Mouse (Mus musculus): ENCODE measurements around the gene St6galnac3.

The St6galnac3 gene

DNA sequence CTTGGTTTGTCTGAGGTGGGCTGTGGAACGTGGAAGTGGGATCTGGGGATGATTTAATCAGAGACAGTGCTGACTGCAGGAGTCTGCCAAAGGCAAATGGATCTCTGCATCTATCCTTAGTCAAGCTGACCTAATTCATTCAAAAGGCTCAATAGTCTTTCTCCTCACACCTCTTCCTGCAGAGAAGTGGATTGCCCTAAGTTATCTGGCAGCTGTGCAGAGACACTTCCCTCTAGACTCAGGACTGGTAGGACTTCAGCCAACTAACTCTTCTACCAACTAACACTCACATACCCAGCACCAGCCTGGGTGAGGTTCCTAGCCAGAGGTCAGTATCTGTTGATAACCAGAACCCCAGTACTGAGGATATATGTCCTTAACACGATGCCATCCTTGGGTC lies 516.8 kb downstream of the St6galnac3 start:
- DNase-seq (ENCODE audit: low spot score): no peak

DNA sequence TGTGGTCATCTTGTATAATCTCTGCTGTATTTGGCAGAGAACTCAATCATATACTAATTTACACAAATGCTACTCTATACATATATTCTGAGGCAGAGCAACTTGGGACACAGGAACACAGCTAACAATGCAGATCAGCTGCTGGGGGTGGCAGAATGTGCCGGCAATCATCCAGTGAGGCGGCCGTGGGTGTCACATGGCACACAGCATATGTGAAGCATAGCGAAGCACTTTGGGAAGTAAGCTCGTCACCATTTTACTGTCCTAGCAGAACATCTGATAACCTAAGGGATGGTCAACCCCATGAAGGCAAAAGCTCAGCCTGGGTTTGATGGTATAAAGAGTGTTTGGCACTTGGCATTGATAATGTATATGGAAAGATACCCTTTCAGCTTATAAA lies 520.9 kb downstream of the St6galnac3 start:
- DNase-seq (ENCODE audit: low spot score): no peak

DNA sequence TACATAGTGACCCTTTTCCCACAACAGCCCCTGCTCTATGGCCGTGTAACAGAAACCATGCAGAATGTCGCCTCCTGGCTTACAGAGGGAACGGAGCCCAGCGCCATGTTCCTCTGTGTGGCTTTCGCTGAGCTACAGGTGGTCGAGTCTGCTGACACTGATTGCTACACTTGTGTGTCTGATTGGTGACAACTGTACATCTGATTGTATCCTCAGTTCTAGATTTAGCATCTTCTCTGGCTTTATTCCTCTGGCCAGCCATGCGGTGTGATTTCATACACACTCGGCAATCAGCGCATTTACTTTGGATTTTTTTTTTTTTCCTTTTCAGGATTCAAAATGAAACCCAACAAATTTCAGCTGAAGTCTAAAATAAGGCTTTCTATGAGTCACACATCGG lies 523.1 kb downstream of the St6galnac3 start:
- DNase-seq (ENCODE audit: low spot score): no peak

DNA sequence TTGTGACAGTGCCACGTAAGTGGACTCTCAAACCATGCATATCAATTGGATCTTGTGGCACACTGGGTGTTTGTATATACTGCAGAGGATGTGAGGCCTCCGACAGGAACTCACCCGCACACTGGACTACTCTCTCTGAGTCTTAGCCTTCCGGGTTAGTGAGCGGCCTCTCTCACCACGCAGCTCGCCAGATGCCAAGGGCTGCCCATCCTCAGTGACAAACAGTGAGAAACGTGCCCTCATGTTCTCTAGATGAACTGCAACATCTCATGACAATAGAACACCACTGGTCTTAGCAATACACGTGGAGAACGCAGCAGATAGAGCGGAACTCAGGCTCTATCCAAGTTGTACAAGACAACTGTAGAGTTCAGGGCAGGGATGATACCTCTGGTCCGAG lies 524.2 kb downstream of the St6galnac3 start:
- DNase-seq (ENCODE audit: low spot score): no peak

DNA sequence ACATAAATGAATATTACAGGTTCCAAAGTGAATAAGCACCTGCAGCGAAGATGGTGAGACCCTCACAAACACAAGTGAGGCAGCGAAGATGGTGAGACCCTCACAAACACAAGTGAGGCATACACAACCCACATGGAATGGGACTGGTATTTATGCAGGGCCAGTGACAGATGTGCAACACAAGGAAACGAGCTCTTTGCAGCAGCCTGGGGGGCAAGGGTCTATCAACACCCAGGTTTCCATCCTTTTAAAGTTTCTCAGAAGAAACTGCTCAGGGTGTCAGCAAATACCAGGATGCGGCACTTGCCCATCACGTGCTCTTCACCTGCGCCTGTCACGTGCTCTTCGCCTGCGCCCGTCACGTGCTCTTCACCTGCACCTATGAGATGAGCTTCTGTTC lies 524.9 kb downstream of the St6galnac3 start:
- no peak for DNase-seq (ENCODE audit: low spot score)

DNA sequence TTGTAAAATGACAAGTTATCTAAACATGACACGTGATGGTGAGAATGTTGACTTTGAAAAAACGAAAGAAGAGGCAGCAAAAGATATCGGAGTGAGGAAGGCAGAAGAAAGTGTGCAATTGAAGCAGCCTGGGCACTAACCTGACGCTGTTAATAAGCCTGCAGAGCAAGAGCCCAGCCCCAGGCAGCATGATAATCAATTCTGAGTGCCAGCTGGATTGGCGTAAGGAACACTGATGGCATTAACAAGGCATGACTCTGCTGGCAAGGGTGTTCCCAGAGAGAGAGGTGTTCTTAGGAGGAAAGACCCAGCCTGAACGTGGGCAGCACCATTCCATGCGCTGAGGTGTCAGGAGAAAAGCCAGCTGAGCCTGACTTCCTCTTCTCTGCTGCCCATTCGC lies 525.7 kb downstream of the St6galnac3 start:
- DNase-seq (ENCODE audit: low spot score): no peak

DNA sequence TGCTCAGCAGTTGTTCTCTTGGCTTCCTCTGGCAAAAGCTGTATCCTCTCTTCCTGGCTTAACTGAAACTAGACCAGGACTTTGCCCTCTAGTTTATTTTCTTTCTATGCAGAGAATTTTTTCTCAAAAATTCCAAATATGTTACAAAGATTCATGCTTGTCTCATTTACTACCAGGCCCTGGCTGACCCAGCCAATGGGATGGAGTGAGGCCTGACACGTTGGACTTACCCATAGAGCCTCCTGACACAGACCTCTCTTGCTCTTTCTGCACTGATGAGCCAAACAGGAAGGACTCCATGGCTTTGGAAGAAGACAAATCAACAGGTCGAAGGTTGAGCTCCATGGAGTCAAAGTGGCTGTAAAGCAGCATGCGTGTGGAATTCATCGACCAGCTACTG lies 526.5 kb downstream of the St6galnac3 start:
- DNase-seq (ENCODE audit: low spot score): no peak

DNA sequence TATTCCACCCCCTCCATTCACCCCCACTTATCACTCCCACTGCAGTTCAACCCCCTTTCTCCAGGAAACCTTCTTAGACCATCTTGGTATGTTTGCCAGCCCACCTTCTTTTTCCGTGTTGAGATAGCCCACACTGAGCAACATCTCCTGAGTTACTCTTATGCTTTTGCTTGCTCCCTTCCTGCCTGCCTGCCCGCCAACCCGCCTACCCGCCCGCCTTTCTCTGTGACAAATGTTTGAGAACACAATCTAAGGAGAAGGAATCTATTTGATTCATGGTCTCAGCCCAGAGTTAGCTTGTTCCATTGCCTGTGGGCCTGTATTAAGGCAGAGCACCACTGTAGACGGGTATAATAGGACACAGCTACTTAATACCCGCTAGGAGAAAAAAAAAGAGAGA lies 531.9 kb downstream of the St6galnac3 start:
- no peak for DNase-seq (ENCODE audit: low spot score)

DNA sequence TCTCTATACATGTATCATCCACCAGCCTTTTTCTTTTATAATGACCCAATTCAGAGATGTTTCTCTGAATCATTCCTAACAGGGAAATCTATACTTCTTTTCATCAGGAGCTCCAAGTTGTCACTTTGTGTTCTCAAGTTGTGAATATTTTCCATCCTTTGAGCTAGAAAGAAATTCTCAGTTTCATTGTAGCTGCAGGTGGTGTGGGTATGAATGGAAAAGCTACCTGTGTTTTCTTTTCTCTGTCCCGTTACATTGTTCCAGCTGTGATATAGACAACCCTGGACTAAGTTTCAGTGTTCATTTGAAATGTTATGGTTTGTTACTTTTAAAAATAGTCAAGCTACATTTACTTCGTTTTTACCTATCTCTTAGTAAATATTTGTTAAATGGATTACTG lies 534.2 kb downstream of the St6galnac3 start:
- DNase-seq (ENCODE audit: low spot score): no peak

DNA sequence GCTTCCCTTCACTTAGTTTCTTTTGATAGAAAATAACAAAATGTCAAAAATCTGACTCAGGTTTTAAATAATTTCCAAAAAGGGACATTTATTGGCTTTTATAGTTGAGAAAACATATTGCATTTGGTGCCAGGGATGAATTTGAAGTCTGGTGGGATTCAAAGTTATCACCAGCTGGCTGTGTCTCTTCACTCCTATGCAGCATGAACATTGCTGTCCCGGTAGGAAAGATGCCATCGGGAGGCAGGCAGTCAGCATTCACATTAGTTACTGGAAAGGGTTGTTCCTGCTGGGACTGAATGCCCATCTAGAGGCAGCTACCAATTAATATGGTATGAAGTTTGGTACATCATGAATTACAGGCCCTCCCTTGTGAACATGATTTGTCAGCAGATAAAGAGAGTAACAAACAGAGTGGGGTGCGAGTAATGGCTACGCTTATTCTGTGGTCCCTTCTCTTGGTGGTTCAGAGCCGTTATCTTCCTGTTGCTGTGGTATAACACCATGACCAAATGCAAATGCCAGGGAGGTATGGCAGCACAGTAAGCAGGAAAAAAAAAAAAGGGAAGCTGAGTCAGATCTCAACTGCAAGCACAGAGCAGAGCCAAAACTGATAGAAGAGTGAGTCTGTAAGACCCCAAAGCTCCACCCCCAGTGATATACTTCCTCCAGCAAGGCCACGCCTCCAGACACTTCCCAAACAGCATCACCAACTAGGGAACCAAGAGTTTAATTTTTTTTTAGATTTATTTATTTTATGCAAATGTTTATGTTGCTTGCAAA lies 535.1 kb downstream of the St6galnac3 start:
- no peak for DNase-seq (ENCODE audit: low spot score)

DNA sequence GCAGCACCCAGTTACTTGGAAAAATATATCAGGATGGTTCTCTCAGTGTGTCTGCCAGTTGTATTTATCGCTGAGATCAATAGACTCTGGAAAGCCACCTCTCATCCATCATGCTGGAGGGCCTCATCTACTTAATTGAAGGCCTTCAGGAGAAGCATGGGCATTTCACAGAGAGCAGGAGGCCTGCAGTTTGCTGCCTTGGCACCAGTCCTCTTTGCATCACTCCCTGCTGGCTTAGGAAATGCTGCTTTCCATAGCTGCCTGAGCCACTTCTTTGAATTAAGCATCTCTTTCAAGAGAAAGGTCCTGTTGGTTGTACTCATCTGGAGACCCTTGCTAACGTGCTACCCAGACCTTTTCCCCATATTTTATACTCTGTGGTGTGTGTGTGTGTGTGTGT lies 536.8 kb downstream of the St6galnac3 start:
- DNase-seq (ENCODE audit: low spot score): no peak

DNA sequence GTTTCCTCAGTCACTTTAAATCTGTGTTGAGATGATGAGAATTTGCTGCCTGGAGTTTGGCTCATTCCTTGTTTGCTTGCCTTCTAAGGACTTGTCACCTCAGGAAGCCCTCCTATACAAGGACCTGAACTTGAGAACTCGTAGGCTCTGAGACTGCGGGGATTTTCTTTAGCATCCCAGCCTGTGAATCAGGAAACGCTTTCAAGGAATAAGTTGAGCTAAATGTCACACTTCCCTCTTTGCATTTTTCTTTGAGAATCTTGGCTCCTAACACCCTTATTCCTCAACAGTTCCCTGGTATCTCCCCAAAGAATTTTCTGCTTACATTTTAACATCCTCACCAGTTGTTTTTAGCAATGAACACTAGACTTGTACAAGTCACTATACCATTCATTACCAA lies 539.9 kb downstream of the St6galnac3 start:
- no peak for DNase-seq (ENCODE audit: low spot score)

DNA sequence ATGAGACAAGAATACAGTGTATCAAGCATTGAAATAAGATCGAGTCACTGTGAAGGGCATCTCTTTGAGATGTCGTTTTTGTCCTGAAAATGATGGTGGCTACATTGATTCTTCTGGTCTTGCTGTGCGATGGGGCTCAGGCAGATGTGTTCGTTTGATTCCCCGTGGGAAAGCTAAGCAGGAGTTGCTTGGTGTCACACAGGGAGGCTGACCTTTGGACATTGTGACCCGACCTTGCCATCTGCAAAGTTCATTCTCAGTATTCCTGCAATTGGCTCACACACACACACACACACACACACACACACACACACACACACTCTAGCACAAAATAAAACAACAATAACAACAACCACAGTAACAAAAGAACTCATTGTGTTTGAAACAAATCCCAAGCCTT lies 543.7 kb downstream of the St6galnac3 start:
- no peak for DNase-seq (ENCODE audit: low spot score)

DNA sequence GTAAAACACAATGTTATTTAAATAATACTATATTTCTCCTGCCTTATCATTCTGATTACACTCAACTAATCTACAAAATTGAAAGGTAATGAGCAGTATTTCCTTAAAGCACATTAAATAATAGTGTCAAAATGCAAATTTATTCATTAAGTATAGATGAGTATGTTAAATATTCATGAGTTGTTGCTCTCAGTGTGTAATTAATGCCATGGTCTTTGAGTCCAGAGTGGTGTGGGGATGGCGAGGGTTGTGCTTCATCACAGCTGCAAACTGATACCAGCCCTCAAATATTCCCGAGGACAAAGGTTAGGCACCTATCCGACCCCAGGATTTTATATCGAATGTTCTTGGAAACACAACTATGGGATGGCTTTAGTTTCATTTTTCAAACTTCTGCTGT lies 548.2 kb downstream of the St6galnac3 start:
- DNase-seq (ENCODE audit: low spot score): no peak

DNA sequence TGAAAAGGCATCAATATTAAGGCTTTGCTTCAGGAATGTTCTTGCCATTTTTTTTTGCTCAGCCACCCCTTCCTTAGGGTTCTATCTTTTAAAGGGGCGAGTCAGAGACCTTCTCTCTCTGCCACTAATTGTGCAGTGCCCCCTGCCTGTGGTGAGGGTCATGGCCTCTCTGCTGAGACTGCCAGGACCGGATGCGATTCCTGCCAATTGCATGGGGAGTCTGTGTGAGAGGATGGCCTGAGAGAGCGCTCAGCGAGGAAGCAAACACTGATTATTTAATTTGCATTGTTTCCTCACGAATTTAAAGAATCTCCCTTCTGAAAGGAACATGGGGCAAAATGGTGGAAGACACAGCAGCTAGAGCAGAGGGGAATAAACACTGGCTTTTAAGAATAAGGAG lies 548.6 kb downstream of the St6galnac3 start:
- no peak for DNase-seq (ENCODE audit: low spot score)

DNA sequence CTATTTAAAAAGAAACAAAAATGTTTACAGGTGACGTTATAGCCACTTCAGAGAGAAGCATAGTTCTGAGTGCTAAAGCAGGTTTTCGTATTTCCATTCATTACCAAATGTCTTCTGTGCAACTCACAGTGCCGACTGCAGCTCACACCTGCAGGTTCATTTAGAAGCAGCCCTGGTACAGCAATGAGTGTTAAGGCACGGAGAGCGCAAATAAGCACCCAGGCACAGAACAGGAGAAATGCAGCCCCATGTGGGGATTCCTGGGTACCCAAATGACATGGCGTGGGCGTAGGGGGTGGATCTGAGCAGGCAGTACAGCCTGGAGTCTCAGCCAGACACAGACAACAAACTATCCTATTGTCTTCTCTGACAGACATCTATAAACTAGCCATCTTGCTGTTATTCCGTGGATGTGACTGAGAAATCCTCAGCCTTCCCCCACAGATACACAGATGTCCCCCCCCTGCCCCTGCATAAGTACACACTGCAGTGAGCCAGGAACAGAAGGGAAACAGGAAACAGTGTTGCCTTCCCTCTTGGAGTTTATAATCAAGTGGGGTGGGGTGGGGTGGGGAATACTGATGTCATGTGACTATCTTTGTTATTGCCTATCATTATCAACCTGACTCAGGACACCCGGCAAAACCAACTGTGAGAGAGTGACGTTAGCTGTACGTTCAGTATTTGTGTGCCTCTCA lies 550.5 kb downstream of the St6galnac3 start:
- DNase-seq (ENCODE audit: low spot score): no peak

DNA sequence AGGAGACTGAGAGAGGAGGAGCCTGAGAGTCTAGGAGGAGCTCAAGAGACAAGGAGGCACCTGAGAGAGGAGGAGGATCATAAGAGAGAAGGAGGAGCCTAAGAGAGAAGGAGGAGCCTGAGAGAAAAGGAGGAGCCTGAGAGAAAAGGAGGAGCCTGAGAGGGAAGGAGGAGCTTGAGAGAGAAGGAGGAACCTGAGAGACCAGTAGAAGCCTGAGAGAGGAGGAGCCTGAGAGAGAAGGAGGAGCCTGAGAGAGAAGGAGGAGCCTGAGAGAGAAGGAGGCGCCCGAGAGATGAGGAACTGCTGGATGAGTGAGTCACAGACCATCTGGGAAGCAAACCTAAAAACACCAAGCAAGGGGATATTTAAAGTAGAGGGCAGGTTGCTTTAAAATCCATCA lies 551.4 kb downstream of the St6galnac3 start:
- no peak for DNase-seq (ENCODE audit: low spot score)

DNA sequence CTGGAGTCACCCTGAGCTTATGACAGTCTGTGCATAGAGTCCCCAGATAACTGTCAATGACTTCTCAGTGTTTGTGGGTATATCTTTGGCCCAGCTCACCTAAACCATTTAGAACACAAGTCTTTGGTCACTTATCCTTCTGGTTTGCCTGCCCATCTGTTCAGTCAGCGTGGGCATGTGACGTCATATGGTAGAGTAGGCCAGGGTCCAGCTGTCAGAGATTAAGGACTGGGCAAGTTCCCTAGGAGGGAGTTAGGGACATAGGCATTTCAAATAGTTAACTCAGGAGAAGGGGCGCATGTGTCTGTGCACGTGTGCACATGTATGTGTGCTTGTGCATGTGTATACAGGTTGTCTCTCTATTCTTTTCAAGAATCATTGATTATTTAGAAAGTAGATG lies 554.8 kb downstream of the St6galnac3 start:
- peak; percentile 11 for DNase-seq (ENCODE audit: low spot score)

DNA sequence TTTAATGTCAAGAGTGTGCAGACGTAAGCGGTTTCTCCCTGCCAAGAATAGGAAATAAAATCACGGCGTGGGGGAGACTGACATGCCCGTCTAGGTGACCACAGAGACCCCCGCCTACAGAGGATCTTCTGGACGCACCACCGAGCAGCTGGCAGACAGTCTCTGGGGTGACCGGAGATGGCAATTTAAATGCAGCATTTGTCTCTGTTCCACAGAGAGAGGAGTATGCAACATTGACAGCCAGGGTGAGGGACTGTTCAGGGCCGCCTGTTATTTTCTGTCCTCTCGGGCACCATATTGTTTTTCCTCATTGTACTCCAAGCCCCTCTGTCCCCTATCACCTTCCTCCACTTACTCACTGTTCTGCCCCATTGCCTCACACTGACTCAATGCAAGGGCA lies 555.2 kb downstream of the St6galnac3 start:
- DNase-seq (ENCODE audit: low spot score): peak; percentile 12

DNA sequence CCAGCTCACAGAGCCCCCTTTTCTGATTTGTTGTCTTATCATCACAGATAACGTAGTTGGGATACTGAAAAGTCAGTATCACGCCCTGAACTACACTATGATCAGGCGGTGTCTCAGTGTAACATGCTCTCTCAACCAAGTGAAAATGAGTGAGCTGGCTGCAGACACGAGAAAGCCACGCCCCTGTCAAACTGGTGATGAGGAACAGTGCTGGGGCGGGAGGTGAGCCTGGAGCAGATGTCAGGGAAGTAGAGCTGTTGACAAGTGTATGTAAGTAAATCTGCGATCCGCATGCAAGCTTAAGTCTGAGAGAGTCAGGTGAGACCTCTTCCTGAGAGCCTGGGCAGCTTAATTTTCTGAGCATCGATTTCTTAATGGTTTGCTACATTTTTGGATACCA lies 563.3 kb downstream of the St6galnac3 start:
- no peak for DNase-seq (ENCODE audit: low spot score)

DNA sequence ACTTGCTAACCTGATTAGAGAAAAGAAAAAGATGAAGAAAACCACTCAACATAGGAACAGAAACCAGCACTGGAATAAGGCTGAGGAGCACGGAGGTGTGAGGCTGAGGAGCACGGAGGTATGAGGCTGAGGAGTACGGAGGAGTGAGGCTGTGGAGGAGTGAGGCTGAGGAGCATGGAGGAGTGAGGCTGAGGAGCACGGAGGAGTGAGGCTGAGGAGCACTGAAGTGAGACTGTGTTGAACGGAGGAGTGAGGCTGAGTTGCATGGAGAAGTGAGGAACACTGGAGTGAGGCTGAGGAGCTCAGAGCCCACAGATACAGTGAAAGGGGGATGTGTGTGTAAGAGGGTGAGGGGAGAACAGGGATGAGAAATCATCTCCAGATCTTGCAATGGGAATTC lies 564.3 kb downstream of the St6galnac3 start:
- no peak for DNase-seq (ENCODE audit: low spot score)

DNA sequence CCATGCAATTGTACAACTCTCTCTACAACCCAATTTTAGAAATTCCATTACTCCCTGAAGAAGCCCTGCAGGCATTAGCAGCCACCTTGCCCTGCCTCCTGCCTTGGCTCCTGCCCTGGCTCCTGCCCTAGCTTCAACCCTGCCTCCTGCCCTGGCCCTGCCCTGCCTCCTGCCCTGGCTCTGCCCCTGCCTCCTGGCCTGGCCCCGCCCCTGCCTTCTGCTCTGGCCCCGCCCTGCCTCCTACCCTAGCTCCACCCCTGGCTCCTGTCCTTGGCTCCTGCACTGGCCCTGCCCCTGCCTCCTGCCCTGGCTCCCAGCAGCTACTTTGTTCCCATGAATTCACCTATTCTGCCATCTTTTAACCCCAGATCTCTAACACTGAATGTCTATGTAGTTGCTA lies 576.1 kb downstream of the St6galnac3 start:
- peak; percentile 12 for DNase-seq (ENCODE audit: low spot score)

All from retina, embryonic 14.5 days (tissue).